Mouse (Mus musculus) activated CD4-positive, CD25-positive, alpha-beta regulatory T cell, adult 4 months (primary cell): ENCODE data around the gene Lrrc58. TPM values are rescaled to one million over a fixed set of nuclear protein-coding genes. Genes with fewer than 3 reads are reported as not detected.

Source experiments
- ATAC-seq: one replicate; pipeline ENCODE4 v1.8.0; 2017
- polyA plus RNA-seq, 2 experiments: library from polyadenylated mRNA; unstranded; fragments of 100-300 nt; shearing (Covaris generic); gene quantifications; one replicate each; pipeline ENCODE4 v1.2.1; 2017

Lrrc58 gene
- polyA plus RNA-seq, 2 experiments from 2014 or later, result 18.0 to 20.2 TPM

DNA sequence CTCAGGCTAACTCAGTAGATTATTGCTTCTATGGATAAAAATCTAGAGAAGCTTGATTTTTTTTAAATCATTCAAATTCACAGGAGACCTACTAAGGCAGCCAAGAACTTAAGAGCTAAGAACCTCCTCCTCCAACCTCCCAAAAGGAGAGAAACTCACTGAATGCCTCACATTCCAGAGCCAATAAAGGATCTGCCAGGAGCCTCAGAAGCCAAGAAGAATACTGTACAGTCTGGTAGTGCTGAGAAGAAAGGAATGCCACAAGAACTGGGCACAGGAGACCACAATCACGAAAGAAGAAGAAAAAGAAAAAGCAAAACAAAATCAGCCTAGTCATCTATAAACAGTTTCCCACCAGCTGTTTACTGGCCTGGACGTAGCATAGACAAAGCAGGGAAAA, 60.8 kb downstream of the Lrrc58 start:
- ATAC-seq, result no peak

DNA sequence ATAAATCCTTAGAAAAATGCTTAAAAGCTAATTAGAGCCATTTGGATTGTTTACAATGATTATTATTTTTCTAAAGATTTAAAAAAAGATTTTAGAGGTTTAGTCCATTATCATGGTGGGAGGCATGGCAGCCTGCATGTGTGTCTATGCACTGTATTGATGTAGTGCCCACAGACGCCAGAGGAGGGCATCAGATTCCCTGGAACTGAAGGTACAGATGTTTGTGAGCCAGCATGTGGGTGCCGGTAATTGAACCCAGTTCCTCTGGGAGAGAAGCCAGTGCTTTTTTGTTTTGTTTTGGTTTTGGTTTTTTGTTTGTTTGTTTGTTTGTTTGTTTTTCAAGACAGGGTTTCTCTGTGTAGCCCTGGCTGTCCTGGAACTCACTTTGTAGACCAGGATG, 61.4 kb downstream of the Lrrc58 start:
- no peak for ATAC-seq

DNA sequence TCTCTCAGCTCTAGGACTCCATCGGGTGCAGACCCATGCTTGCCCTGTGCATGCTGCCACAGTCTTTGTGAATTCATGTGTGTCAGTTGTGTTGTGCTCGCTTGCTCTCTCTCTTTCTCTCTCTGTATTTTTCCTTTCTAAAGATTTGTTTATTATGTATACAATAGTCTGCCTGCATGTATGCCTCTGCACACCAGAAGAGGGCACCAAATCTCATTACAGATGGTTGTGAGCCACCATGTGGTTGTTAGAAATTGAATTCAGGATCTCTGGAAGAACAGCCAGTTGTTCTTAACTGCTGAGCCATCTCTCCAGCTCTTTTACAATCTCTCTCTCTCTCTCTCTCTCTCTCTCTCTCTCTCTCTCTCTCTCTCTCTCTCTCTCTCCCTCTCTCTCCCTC, 66.7 kb downstream of the Lrrc58 start:
- no peak for ATAC-seq

DNA sequence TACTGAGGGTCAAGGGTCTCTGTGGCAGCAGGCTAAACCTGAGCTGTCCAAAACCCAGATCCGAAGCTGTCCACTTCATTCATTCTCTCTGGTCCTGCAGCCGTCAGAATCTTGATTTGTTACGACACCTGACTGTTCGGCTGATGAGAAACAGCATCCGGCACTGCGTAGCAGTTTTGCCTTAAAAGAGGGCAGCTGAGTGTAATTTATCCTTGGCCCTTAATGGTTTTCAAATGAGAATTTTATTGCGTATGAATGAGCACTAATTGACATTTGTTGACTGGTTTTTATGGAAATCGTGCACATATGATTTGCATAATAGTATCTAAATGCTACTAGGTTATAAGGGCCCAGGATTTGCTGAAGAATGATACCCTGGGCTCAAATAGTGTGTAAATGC, 69.1 kb downstream of the Lrrc58 start:
- ATAC-seq, result no peak

Other genes with a start within 250 kb of the Lrrc58 start
- 10 to 100 TPM; 47.3 to 60.5 TPM for gene Ndufb4, start 213.9 kb upstream of the Lrrc58 start, polyA plus RNA-seq
- gene Fstl1, start 91.5 kb upstream of the Lrrc58 start, polyA plus RNA-seq, result under 1 TPM in 1 of 2 experiments, not detected in 1; 0.62 TPM
- gene Gm36028, start 7.2 kb upstream of the Lrrc58 start, polyA plus RNA-seq, result not detected
- not detected for gene Gpr156, start 48.1 kb downstream of the Lrrc58 start, polyA plus RNA-seq
- 10 to 100 TPM; 45.3 to 51.2 TPM for gene Gsk3b, start 220.6 kb downstream of the Lrrc58 start, polyA plus RNA-seq